Mouse (Mus musculus): ENCODE results near the gene Gja10. TPM values are rescaled to one million over a fixed set of nuclear protein-coding genes. Genes with fewer than 3 reads are reported as not detected.

Gja10 gene
- polyA plus RNA-seq, 1 experiment, result 0.32 TPM

DNA sequence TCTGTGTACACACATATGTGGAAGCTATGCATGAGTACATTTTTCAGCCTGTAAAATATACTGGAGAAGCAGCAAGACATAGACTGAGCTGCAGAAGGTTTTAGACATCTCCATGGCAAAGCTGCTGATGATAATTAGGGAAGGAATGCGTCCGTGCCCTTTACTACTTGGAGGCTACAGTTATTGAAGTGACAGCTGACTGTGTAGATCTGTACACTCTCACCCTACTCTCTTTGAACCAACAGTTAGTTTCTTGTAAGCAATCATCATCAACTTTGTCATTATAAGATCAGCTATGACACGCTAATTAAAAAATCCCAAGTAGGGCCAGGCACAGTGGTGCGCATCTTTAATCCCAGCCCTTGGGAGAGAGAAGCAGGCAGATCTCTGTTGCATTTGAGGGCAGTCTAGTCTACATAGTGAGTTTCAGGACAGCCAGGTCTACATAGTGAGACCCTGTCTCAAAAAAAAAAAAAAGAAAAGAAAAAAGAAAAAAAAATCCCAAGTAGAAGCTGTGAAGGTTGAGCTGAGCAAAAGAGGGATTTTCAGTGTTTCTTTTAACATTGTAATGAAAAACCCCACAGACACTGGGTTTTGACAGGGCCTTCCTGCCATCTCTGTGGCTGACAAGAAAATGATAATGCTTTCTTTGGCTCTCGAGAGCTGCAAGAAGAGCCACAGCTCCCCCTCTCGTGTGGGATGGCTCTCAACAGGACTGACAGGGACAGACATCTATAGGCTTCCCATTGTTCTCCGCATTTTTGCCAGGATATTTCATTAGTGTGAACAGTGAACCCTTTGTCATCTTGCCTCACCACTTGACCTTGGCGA lies 41.6 kb downstream of the Gja10 start:
- peak overlapping the region; percentile 33; the same call in 1 of the 2 replicates for H3K27ac ChIP-seq (ENCODE audit: control insufficient read depth, insufficient read depth, low read depth, low read length)
- H3K4me1 ChIP-seq (ENCODE audit: control insufficient read depth, insufficient read depth, low read length), result peaks cover 7% of the 10 kb centered on the region
- no peak overlapping the region for H3K4me3 ChIP-seq (ENCODE audit: control insufficient read depth, low read depth, low read length)
- H3K36me3 ChIP-seq (ENCODE audit: control insufficient read depth, insufficient read depth, low read length), result no peaks in the 10 kb centered on the region
- no peak for TF ChIP-seq CTCF (IDR thresholded peaks at IDR 0.05; ENCODE audit: control insufficient read depth, insufficient read depth, insufficient replicate concordance, low read depth, low read length)
- no peak for TF ChIP-seq POLR2A (IDR thresholded peaks at IDR 0.05; ENCODE audit: control insufficient read depth, low read depth, low read length)
- H3K27me3 ChIP-seq (ENCODE audit: control insufficient read depth, insufficient read depth, low read length), result no peaks in the 10 kb centered on the region

DNA sequence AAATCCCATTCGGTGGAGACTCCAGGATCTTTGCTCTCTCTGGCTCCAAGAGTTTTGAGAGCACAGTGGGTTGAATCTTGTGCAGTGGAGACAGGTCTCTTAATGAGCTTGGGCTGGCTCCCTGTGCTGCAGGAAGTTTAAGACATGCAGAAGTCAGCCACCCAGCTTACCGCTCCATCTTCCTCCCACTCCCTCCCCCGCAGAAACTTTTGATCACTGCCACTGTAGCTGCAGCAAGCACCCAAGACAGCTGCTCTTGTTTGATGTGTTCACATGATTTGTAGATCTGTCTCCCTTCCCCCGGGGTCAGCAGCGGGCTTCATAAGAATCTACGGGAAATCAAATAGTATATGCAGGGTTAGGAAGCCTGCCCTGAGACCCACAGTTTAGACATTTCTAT lies 42.3 kb downstream of the Gja10 start:
- no peak overlapping the region for H3K27ac ChIP-seq (ENCODE audit: control insufficient read depth, insufficient read depth, low read depth, low read length)

DNA sequence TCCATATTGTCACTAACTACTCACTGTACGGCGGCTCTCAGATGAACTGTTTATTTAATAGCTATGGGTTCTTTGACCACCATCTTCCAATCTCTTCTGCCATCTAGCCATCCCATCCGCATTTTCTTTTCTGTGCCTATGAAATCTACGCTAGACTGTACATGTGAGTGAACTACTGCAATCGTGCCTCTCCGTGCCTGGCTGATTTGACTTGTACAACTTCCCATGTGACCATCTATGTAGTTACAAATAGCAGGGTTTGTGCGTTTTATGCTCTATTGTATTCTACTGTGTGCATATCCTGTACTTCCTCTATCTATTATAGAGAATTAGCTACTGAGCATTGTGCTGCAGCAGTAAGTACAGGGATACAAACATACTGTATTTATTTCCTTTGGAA lies 47.1 kb downstream of the Gja10 start:
- H3K4me3 ChIP-seq (ENCODE audit: control insufficient read depth, low read depth, low read length), result no peak overlapping the region
- TF ChIP-seq CTCF (IDR thresholded peaks at IDR 0.05; ENCODE audit: control insufficient read depth, insufficient read depth, insufficient replicate concordance, low read depth, low read length) (no peak), POLR2A (IDR thresholded peaks at IDR 0.05; ENCODE audit: control insufficient read depth, low read depth, low read length) (no peak)
- H3K4me1 ChIP-seq (ENCODE audit: control insufficient read depth, insufficient read depth, low read length), result no peaks in the 10 kb centered on the region
- no peaks in the 10 kb centered on the region for H3K27me3 ChIP-seq (ENCODE audit: control insufficient read depth, insufficient read depth, low read length)
- H3K36me3 ChIP-seq (ENCODE audit: control insufficient read depth, insufficient read depth, low read length), result no peaks in the 10 kb centered on the region
- no peak overlapping the region for H3K27ac ChIP-seq (ENCODE audit: control insufficient read depth, insufficient read depth, low read depth, low read length)

More for the DNA sequence above, 42.3 kb downstream of the Gja10 start:
- Histone ChIP-seq H3K4me1 (ENCODE audit: control insufficient read depth, insufficient read depth, low read length) (peaks cover 7% of the 10 kb centered on the region), H3K36me3 (ENCODE audit: control insufficient read depth, insufficient read depth, low read length) (no peaks in the 10 kb centered on the region), H3K4me3 (ENCODE audit: control insufficient read depth, low read depth, low read length) (no peak overlapping the region), H3K27me3 (ENCODE audit: control insufficient read depth, insufficient read depth, low read length) (no peaks in the 10 kb centered on the region)
- TF ChIP-seq CTCF (IDR thresholded peaks at IDR 0.05; ENCODE audit: control insufficient read depth, insufficient read depth, insufficient replicate concordance, low read depth, low read length) (no peak), POLR2A (IDR thresholded peaks at IDR 0.05; ENCODE audit: control insufficient read depth, low read depth, low read length) (no peak)

DNA sequence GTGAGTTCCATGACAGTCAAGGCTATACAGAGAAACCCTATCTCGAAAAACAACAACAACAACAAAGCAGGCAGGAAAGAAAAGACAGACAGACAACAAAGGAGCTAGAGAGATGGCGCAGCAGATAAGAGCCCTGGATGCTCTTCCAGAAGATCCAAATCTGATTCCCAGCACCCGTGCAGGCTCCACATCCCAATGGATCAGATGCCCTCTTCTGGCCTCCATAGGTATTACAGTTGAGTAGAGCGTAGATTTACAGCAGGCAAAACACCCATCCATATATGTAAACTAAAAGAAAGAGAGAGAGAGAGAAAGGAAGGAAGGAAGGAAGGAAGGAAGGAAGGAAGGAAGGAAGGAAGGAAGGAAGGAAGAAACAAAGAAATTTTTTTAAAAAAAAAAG lies 51.2 kb downstream of the Gja10 start:
- no peak overlapping the region for H3K4me3 ChIP-seq (ENCODE audit: control insufficient read depth, low read depth, low read length)
- H3K27ac ChIP-seq (ENCODE audit: control insufficient read depth, insufficient read depth, low read depth, low read length), result no peak overlapping the region
- no peaks in the 10 kb centered on the region for H3K4me1 ChIP-seq (ENCODE audit: control insufficient read depth, insufficient read depth, low read length)
- TF ChIP-seq CTCF (IDR thresholded peaks at IDR 0.05; ENCODE audit: control insufficient read depth, insufficient read depth, insufficient replicate concordance, low read depth, low read length) (peak; percentile 33; the same call in 1 of the 2 replicates), POLR2A (IDR thresholded peaks at IDR 0.05; ENCODE audit: control insufficient read depth, low read depth, low read length) (no peak)
- H3K36me3 ChIP-seq (ENCODE audit: control insufficient read depth, insufficient read depth, low read length), result no peaks in the 10 kb centered on the region
- H3K27me3 ChIP-seq (ENCODE audit: control insufficient read depth, insufficient read depth, low read length), result no peaks in the 10 kb centered on the region

- TF ChIP-seq POLR2A (IDR thresholded peaks at IDR 0.05; ENCODE audit: control insufficient read depth, low read depth, low read length) (no peak), CTCF (IDR thresholded peaks at IDR 0.05; ENCODE audit: control insufficient read depth, insufficient read depth, insufficient replicate concordance, low read depth, low read length) (no peak)
- Histone ChIP-seq H3K27me3 (ENCODE audit: control insufficient read depth, insufficient read depth, low read length) (no peaks in the 10 kb centered on the region), H3K4me1 (ENCODE audit: control insufficient read depth, insufficient read depth, low read length) (no peaks in the 10 kb centered on the region), H3K27ac (ENCODE audit: control insufficient read depth, insufficient read depth, low read depth, low read length) (no peak overlapping the region), H3K4me3 (ENCODE audit: control insufficient read depth, low read depth, low read length) (no peak overlapping the region), H3K36me3 (ENCODE audit: control insufficient read depth, insufficient read depth, low read length) (no peaks in the 10 kb centered on the region)
Observed at GRCm38 (mm10) chr4:32549150-32549549, 53.4 kb downstream of the Gja10 start.

Other genes with a start within 250 kb of the Gja10 start
- 3.8 and 4.7 TPM in 2 replicates for gene Casp8ap2, start 12.7 kb upstream of the Gja10 start, polyA plus RNA-seq (2012; rRNA removed)
- 23.3 and 30.5 TPM in 2 replicates for gene Mdn1, start 54.4 kb upstream of the Gja10 start, polyA plus RNA-seq (2012; rRNA removed)
- 13.2 and 13.5 TPM in 2 replicates for gene Lyrm2, start 197.5 kb upstream of the Gja10 start, polyA plus RNA-seq (2012; rRNA removed)